Mouse (Mus musculus) midbrain, embryonic 15.5 days (tissue): Measurements from ENCODE around the gene Sptbn2. TPM values are rescaled to one million over a fixed set of nuclear protein-coding genes. Genes with fewer than 3 reads are reported as not detected.
A peak's percentile ranks its signal among the peaks of the same experiment; 100 is the strongest.

Experiments
- ATAC-seq: fragments of 200-750 bp; cut with Nextera tagmentation; replicated peaks from 2 replicates; pipeline ENCODE4 v1.8.0; 2017; ENCODE audit warnings: moderate TSS enrichment
- H3K27ac ChIP-seq: fragments of 300-500 bp; sonication (generic); 2 replicates; pipeline ENCODE4 v1.5.1; 2015; ENCODE audit warnings: mild to moderate bottlenecking, inconsistent platforms
- H3K27me3 ChIP-seq: fragments of 300-500 bp; sonication (generic); replicated peaks from 2 replicates; pipeline ENCODE4 v1.6.1; 2015; ENCODE audit warnings: inconsistent platforms
- H3K36me3 ChIP-seq: fragments of 300-500 bp; sonication (generic); replicated peaks from 2 replicates; pipeline ENCODE4 v1.6.1; 2015; ENCODE audit warnings: inconsistent platforms
- H3K4me1 ChIP-seq: fragments of 300-500 bp; sonication (generic); 2 replicates; pipeline ENCODE4 v1.6.1; 2015; ENCODE audit warnings: inconsistent platforms
- H3K4me2 ChIP-seq: fragments of 300-500 bp; sonication (generic); 2 replicates; pipeline ENCODE4 v1.6.1; 2015; ENCODE audit warnings: inconsistent platforms, mild to moderate bottlenecking, moderate library complexity
- H3K4me3 ChIP-seq: fragments of 300-500 bp; sonication (generic); 2 replicates; pipeline ENCODE4 v1.5.1; 2015; ENCODE audit warnings: mild to moderate bottlenecking, inconsistent platforms
- H3K9ac ChIP-seq: fragments of 300-500 bp; sonication (generic); 2 replicates; pipeline ENCODE4 v1.6.1; 2015; ENCODE audit warnings: mild to moderate bottlenecking, inconsistent platforms
- H3K9me3 ChIP-seq: fragments of 300-500 bp; sonication (generic); 2 replicates; pipeline ENCODE4 v1.6.1; 2016; ENCODE audit warnings: inconsistent platforms
- WGBS: fragments of 180-500 bp; shearing (Covaris S2); methylation state at CpG from one replicate; pipeline ENCODE4 v1.1.7; 2015; ENCODE audit warnings: mixed read lengths; 5-methylcytosine and 5-hydroxymethylcytosine counted together
- polyA plus RNA-seq: library from polyadenylated mRNA; unstranded; fragments of >200 nt; fragmentation: Nextera tagmentation; extraction: Ambion mirVana; gene quantifications from 2 replicates; pipeline ENCODE4 v1.2.1, GENCODE M21; 2015

Sptbn2 gene
- 35.2 and 39.8 TPM in 2 replicates for polyA plus RNA-seq

GRCm38 (mm10) chr19:4711098-4711600 is at the start of gene Sptbn2:
Gene Sptbn2, plus strand, starts transcription at chr19:4711167.
- Histone ChIP-seq H3K36me3 (no peaks in the 10 kb centered on the region), H3K4me1 (peaks cover 41% of the 10 kb centered on the region), H3K9ac (peak within 1 kb of the TSS; percentile 89), H3K9me3 (no peaks in the 10 kb centered on the region), H3K4me3 (peak within 1 kb of the TSS; percentile 92), H3K4me2 (peak within 1 kb of the TSS; percentile 68), H3K27me3 (no peaks in the 10 kb centered on the region), H3K27ac (peak within 1 kb of the TSS; percentile 95)
- 4% methylated on average over 13 of the region's 13 CpGs for WGBS
- peak; percentile 49 for ATAC-seq

GRCm38 (mm10) chr19:4666815-4667214 is 44.2 kb upstream of the Sptbn2 start:
- Histone ChIP-seq H3K9ac (no peak overlapping the region), H3K9me3 (no peaks in the 10 kb centered on the region), H3K4me1 (no peaks in the 10 kb centered on the region), H3K27me3 (no peaks in the 10 kb centered on the region), H3K36me3 (no peaks in the 10 kb centered on the region), H3K4me3 (no peak overlapping the region), H3K27ac (no peak overlapping the region), H3K4me2 (no peak overlapping the region)
- no peak for ATAC-seq

- H3K4me2 ChIP-seq = no peak overlapping the region
- no peak overlapping the region for H3K4me3 ChIP-seq
- H3K27ac ChIP-seq = no peak overlapping the region
- H3K4me1 ChIP-seq = no peaks in the 10 kb centered on the region
- no peaks in the 10 kb centered on the region for H3K27me3 ChIP-seq
- H3K9ac ChIP-seq = no peak overlapping the region
- WGBS = 92% methylated on average over 4 of the region's 4 CpGs
- no peak for ATAC-seq
- no peaks in the 10 kb centered on the region for H3K36me3 ChIP-seq
- no peaks in the 10 kb centered on the region for H3K9me3 ChIP-seq
Observed at GRCm38 (mm10) chr19:4670776-4671175, 40.2 kb upstream of the Sptbn2 start.

GRCm38 (mm10) chr19:4672401-4672800 is 38.6 kb upstream of the Sptbn2 start:
- no peak overlapping the region for H3K27ac ChIP-seq
- H3K9ac ChIP-seq = no peak overlapping the region
- H3K4me2 ChIP-seq = no peak overlapping the region
- no peaks in the 10 kb centered on the region for H3K9me3 ChIP-seq
- H3K4me1 ChIP-seq = no peaks in the 10 kb centered on the region
- no peak for ATAC-seq
- WGBS = 41% methylated on average over 6 of the region's 6 CpGs
- no peak overlapping the region for H3K4me3 ChIP-seq
- no peaks in the 10 kb centered on the region for H3K36me3 ChIP-seq
- no peaks in the 10 kb centered on the region for H3K27me3 ChIP-seq

- Histone ChIP-seq H3K4me2 (no peak overlapping the region), H3K4me1 (peaks cover 11% of the 10 kb centered on the region), H3K9me3 (no peaks in the 10 kb centered on the region), H3K27ac (no peak overlapping the region), H3K36me3 (no peaks in the 10 kb centered on the region), H3K9ac (no peak overlapping the region), H3K27me3 (peaks cover 8% of the 10 kb centered on the region; the same call in 1 of the 2 replicates), H3K4me3 (no peak overlapping the region)
- WGBS = 70% methylated on average over 3 of the region's 3 CpGs
- no peak for ATAC-seq
Observed at GRCm38 (mm10) chr19:4694346-4694745, 16.6 kb upstream of the Sptbn2 start.

GRCm38 (mm10) chr19:4697121-4697520 is 13.8 kb upstream of the Sptbn2 start:
- no peaks in the 10 kb centered on the region for H3K36me3 ChIP-seq
- WGBS = 92% methylated on average over 3 of the region's 3 CpGs
- ATAC-seq = no peak
- peaks cover 11% of the 10 kb centered on the region for H3K4me1 ChIP-seq
- H3K9me3 ChIP-seq = no peaks in the 10 kb centered on the region
- H3K27ac ChIP-seq = no peak overlapping the region
- H3K4me2 ChIP-seq = no peak overlapping the region
- no peak overlapping the region for H3K9ac ChIP-seq
- no peak overlapping the region for H3K4me3 ChIP-seq
- peaks cover 16% of the 10 kb centered on the region; the same call in 1 of the 2 replicates for H3K27me3 ChIP-seq

GRCm38 (mm10) chr19:4697721-4698120 is 13.2 kb upstream of the Sptbn2 start:
- peak; percentile 52 for ATAC-seq
- Histone ChIP-seq H3K27me3 (peaks cover 16% of the 10 kb centered on the region; the same call in 1 of the 2 replicates), H3K36me3 (no peaks in the 10 kb centered on the region), H3K27ac (peak overlapping the region; percentile 80), H3K9me3 (no peaks in the 10 kb centered on the region), H3K4me3 (peak overlapping the region; percentile 61), H3K4me1 (peaks cover 11% of the 10 kb centered on the region), H3K4me2 (peak overlapping the region; percentile 85), H3K9ac (peak overlapping the region; percentile 69)
- 72% methylated on average over 9 of the region's 9 CpGs for WGBS

- Histone ChIP-seq H3K27ac (peak within 1 kb of the TSS; percentile 80), H3K27me3 (peaks cover 16% of the 10 kb centered on the region; the same call in 1 of the 2 replicates), H3K4me3 (peak within 1 kb of the TSS; percentile 61), H3K36me3 (no peaks in the 10 kb centered on the region), H3K9me3 (no peaks in the 10 kb centered on the region), H3K4me2 (peak within 1 kb of the TSS; percentile 85), H3K4me1 (peaks cover 11% of the 10 kb centered on the region), H3K9ac (peak within 1 kb of the TSS; percentile 69)
- peak; percentile 84 for ATAC-seq
- under 1% methylated on average over 40 of the region's 40 CpGs for WGBS
Observed at GRCm38 (mm10) chr19:4698205-4698677, 12.7 kb upstream of the Sptbn2 start, which contains the start of gene Gm960. Gene Gm960, minus strand, starts transcription at chr19:4698668.

GRCm38 (mm10) chr19:4698856-4699255 is 12.1 kb upstream of the Sptbn2 start:
- H3K27ac ChIP-seq = no peak overlapping the region
- peak overlapping the region; percentile 69; the same call in 1 of the 2 replicates for H3K9ac ChIP-seq
- H3K4me3 ChIP-seq = 0 out of 2 replicates have a peak overlapping the region, but pooled peaks have one; percentile 61
- H3K4me1 ChIP-seq = peaks cover 11% of the 10 kb centered on the region
- whole genome bisulfite sequencing = 30% methylated on average over 8 of the region's 8 CpGs
- no peak for ATAC-seq
- H3K4me2 ChIP-seq = peak overlapping the region; percentile 85
- peaks cover 15% of the 10 kb centered on the region; the same call in 1 of the 2 replicates for H3K27me3 ChIP-seq
- H3K9me3 ChIP-seq = no peaks in the 10 kb centered on the region
- H3K36me3 ChIP-seq = no peaks in the 10 kb centered on the region

GRCm38 (mm10) chr19:4699821-4700220 is 11.1 kb upstream of the Sptbn2 start:
- no peak for ATAC-seq
- Histone ChIP-seq H3K27ac (no peak overlapping the region), H3K9ac (no peak overlapping the region), H3K4me2 (no peak overlapping the region), H3K27me3 (0 out of 2 replicates have a peak, but pooled peaks cover 10% of the 10 kb centered on the region), H3K9me3 (no peaks in the 10 kb centered on the region), H3K4me1 (peaks cover 11% of the 10 kb centered on the region), H3K4me3 (no peak overlapping the region), H3K36me3 (no peaks in the 10 kb centered on the region)
- 86% methylated on average over 5 of the region's 5 CpGs for WGBS

GRCm38 (mm10) chr19:4700656-4701055 is 10.3 kb upstream of the Sptbn2 start:
- Histone ChIP-seq H3K4me1 (peaks cover 11% of the 10 kb centered on the region), H3K4me2 (no peak overlapping the region), H3K27me3 (0 out of 2 replicates have a peak, but pooled peaks cover 10% of the 10 kb centered on the region), H3K4me3 (no peak overlapping the region), H3K9ac (no peak overlapping the region), H3K9me3 (no peaks in the 10 kb centered on the region), H3K36me3 (no peaks in the 10 kb centered on the region), H3K27ac (no peak overlapping the region)
- no peak for ATAC-seq
- 74% methylated on average over 8 of the region's 8 CpGs for WGBS

GRCm38 (mm10) chr19:4701221-4701620 is 9.7 kb upstream of the Sptbn2 start:
- Histone ChIP-seq H3K9ac (no peak overlapping the region), H3K27ac (no peak overlapping the region), H3K36me3 (no peaks in the 10 kb centered on the region), H3K27me3 (0 out of 2 replicates have a peak, but pooled peaks cover 10% of the 10 kb centered on the region), H3K9me3 (no peaks in the 10 kb centered on the region), H3K4me3 (no peak overlapping the region), H3K4me2 (no peak overlapping the region), H3K4me1 (peaks cover 11% of the 10 kb centered on the region)
- WGBS = 74% methylated on average over 7 of the region's 7 CpGs
- ATAC-seq = no peak

- H3K27ac ChIP-seq = no peak overlapping the region
- H3K4me1 ChIP-seq = peaks cover 26% of the 10 kb centered on the region
- no peaks in the 10 kb centered on the region for H3K27me3 ChIP-seq
- no peaks in the 10 kb centered on the region for H3K36me3 ChIP-seq
- WGBS = 82% methylated on average over 10 of the region's 10 CpGs
- ATAC-seq = no peak
- no peak overlapping the region for H3K4me2 ChIP-seq
- H3K4me3 ChIP-seq = no peak overlapping the region
- H3K9me3 ChIP-seq = no peaks in the 10 kb centered on the region
- no peak overlapping the region for H3K9ac ChIP-seq
Observed at GRCm38 (mm10) chr19:4708765-4709164, 2.2 kb upstream of the Sptbn2 start.
